Mouse (Mus musculus) neural tube, embryonic 11.5 days (tissue): ENCODE data around the gene Pqlc3. TPM values are rescaled to one million over a fixed set of nuclear protein-coding genes. Genes with fewer than 3 reads are reported as not detected.
"Not testable (repeated sequence)": the region's sequence is repeated elsewhere in the genome, so short reads cannot be mapped to it uniquely, and the experiment has no call there.

Experiments
- ATAC-seq: fragments of 200-750 bp; cut with Nextera tagmentation; 2 replicates; pipeline ENCODE4 v1.8.0; 2017; ENCODE audit warnings: moderate number of reproducible peaks, mild to moderate bottlenecking, moderate TSS enrichment, moderate library complexity; ENCODE audit not compliant: insufficient read depth, low FRiP score, low TSS enrichment
- DNase-seq: peaks from one replicate; pipeline ENCODE4 v3.0.0-alpha.2; 2015; ENCODE audit warnings: low spot score
- H3K27ac ChIP-seq: fragments of 300-500 bp; sonication (generic); 2 replicates; pipeline ENCODE4 v1.5.1; 2014; ENCODE audit warnings: low read depth, mild to moderate bottlenecking, low read length
- H3K27me3 ChIP-seq: fragments of 300-500 bp; sonication (generic); 2 replicates; pipeline ENCODE4 v1.6.1; 2014; ENCODE audit warnings: mild to moderate bottlenecking, low read length, mixed read lengths; ENCODE audit not compliant: control insufficient read depth, insufficient read depth
- H3K36me3 ChIP-seq: fragments of 300-500 bp; sonication (generic); 2 replicates; pipeline ENCODE4 v1.6.1; 2014; ENCODE audit warnings: mild to moderate bottlenecking, low read length, moderate library complexity, mixed read lengths; ENCODE audit not compliant: control insufficient read depth, insufficient read depth
- H3K4me1 ChIP-seq: fragments of 300-500 bp; sonication (generic); 2 replicates; pipeline ENCODE4 v1.6.1; 2014; ENCODE audit warnings: low read length, mixed read lengths; ENCODE audit not compliant: control insufficient read depth, insufficient read depth
- H3K4me2 ChIP-seq: fragments of 300-500 bp; sonication (generic); 2 replicates; pipeline ENCODE4 v1.6.1; 2014; ENCODE audit warnings: low read depth, mild to moderate bottlenecking, moderate library complexity
- H3K4me3 ChIP-seq: fragments of 300-500 bp; sonication (generic); 2 replicates; pipeline ENCODE4 v1.5.1; 2014; ENCODE audit warnings: low read depth, low read length
- H3K9ac ChIP-seq: fragments of 300-500 bp; sonication (generic); 2 replicates; pipeline ENCODE4 v1.6.1; 2014; ENCODE audit warnings: mild to moderate bottlenecking, low read length
- H3K9me3 ChIP-seq: fragments of 300-500 bp; sonication (generic); 2 replicates; pipeline ENCODE4 v1.6.1; 2016; ENCODE audit warnings: low read length; ENCODE audit not compliant: control insufficient read depth
- WGBS: fragments of 180-500 bp; shearing (Covaris S2); extraction: QIAGEN DNeasy Blood & Tissue Kit; methylation state at CpG from one replicate; pipeline ENCODE4 v1.1.7; 2014; 5-methylcytosine and 5-hydroxymethylcytosine counted together
- polyA plus RNA-seq: library from polyadenylated mRNA; unstranded; fragments of >200 nt; fragmentation: Nextera tagmentation; extraction: Ambion mirVana; gene quantifications from 2 replicates; pipeline ENCODE4 v1.2.1, GENCODE M21; 2014

Gene Pqlc3
- polyA plus RNA-seq, 1 experiment from 2014 or later = 3.2 TPM

DNA sequence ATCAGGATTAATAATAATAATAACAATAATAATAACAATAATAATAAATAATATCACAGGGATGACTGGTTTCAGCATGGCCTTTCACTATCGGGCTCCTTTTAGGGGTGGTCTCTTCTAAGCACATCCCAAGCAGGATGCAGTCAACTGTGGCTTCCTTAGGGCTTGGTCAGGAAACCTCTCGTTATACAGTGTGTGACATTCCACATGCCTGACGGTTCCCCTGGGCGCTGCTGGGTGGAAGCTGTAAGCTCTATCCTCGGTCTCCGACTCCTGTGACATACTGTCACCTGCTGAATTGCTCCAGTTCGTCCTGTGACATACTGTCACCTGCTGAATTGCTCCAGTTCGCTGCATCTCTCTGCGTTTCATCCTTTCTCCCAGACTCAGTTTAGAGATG is 36.3 kb upstream of the Pqlc3 start:
- H3K9ac ChIP-seq = no peak overlapping the region
- no peaks in the 10 kb centered on the region for H3K4me1 ChIP-seq
- no peaks in the 10 kb centered on the region for H3K27me3 ChIP-seq
- H3K36me3 ChIP-seq = no peaks in the 10 kb centered on the region
- WGBS = 69% methylated on average over 9 of the region's 9 CpGs
- no peak for DNase-seq
- no peaks in the 10 kb centered on the region for H3K9me3 ChIP-seq
- no peak overlapping the region for H3K27ac ChIP-seq
- H3K4me3 ChIP-seq = no peak overlapping the region
- no peak overlapping the region for H3K4me2 ChIP-seq
- ATAC-seq = no peak

- H3K27me3 ChIP-seq = no peaks in the 10 kb centered on the region
- H3K4me3 ChIP-seq = no peak overlapping the region
- no peaks in the 10 kb centered on the region for H3K36me3 ChIP-seq
- DNase-seq (no peak), ATAC-seq (no peak)
- no peak overlapping the region for H3K4me2 ChIP-seq
- no peaks in the 10 kb centered on the region for H3K4me1 ChIP-seq
- no peak overlapping the region for H3K9ac ChIP-seq
- WGBS = 62% methylated on average over 2 of the region's 2 CpGs
- no peak overlapping the region for H3K27ac ChIP-seq
- no peaks in the 10 kb centered on the region for H3K9me3 ChIP-seq
These were observed 34.9 kb upstream of the Pqlc3 start for GRCm38 (mm10) chr12:17035128-17035527.

- 64% methylated on average over 5 of the region's 5 CpGs for WGBS
- ATAC-seq (no peak), DNase-seq (no peak)
- no peak overlapping the region for H3K4me3 ChIP-seq
- no peaks in the 10 kb centered on the region for H3K9me3 ChIP-seq
- no peaks in the 10 kb centered on the region for H3K36me3 ChIP-seq
- H3K27me3 ChIP-seq = no peaks in the 10 kb centered on the region
- no peak overlapping the region for H3K9ac ChIP-seq
- H3K4me1 ChIP-seq = no peaks in the 10 kb centered on the region
- H3K27ac ChIP-seq = no peak overlapping the region
- H3K4me2 ChIP-seq = no peak overlapping the region
These were observed 34.5 kb upstream of the Pqlc3 start for GRCm38 (mm10) chr12:17034671-17035070.

GRCm38 (mm10) chr12:17033464-17033841 is 33.2 kb upstream of the Pqlc3 start:
- no peak overlapping the region for H3K27ac ChIP-seq
- H3K36me3 ChIP-seq = no peaks in the 10 kb centered on the region
- no peaks in the 10 kb centered on the region for H3K9me3 ChIP-seq
- 84% methylated on average over 9 of the region's 9 CpGs for WGBS
- ATAC-seq = no peak
- H3K4me1 ChIP-seq = no peaks in the 10 kb centered on the region
- no peak overlapping the region for H3K9ac ChIP-seq
- H3K27me3 ChIP-seq = no peaks in the 10 kb centered on the region
- no peak overlapping the region for H3K4me3 ChIP-seq
- H3K4me2 ChIP-seq = no peak overlapping the region
- DNase-seq = no peak

GRCm38 (mm10) chr12:17032694-17033463 is 32.7 kb upstream of the Pqlc3 start:
- Histone ChIP-seq H3K9me3 (0 out of 2 replicates have a peak, but pooled peaks cover 2% of the 10 kb centered on the region), H3K36me3 (no peaks in the 10 kb centered on the region), H3K4me1 (no peaks in the 10 kb centered on the region), H3K27ac (no peak overlapping the region), H3K4me3 (no peak overlapping the region), H3K27me3 (no peaks in the 10 kb centered on the region), H3K9ac (no peak overlapping the region), H3K4me2 (no peak overlapping the region)
- DNase-seq (peak; percentile 77), ATAC-seq (peak; percentile 71)
- WGBS = 43% methylated on average over 13 of the region's 13 CpGs

DNA sequence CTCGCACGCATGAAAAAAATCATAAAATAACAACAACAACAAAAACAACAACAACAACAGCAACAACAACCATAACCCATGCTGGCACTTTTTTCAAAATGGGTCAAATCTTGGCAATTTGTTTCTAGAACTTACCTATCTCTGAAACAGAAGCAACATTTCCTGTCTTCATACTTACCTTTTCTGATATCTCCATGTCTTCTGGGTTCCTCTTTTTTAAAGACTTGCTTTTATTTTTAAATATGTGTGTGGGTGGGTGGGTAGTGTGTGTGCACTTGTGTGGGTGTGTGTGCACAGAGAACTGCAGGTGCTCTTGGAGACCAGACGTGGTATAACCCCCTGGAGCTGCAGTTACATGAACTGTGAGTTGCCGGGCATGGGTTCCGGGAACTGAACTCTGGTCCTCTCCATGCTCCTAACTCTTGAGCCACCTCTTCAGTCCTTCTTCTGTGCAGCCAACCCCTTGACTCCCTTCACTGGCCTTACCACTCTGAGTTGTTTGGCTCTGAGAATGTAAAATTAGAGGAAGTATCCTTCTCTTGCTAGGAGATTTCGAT is 24.4 kb upstream of the Pqlc3 start:
- no peak overlapping the region for H3K27ac ChIP-seq
- no peak overlapping the region for H3K9ac ChIP-seq
- H3K4me3 ChIP-seq = no peak overlapping the region
- no peaks in the 10 kb centered on the region for H3K4me1 ChIP-seq
- H3K36me3 ChIP-seq = no peaks in the 10 kb centered on the region
- H3K4me2 ChIP-seq = no peak overlapping the region
- no peaks in the 10 kb centered on the region for H3K27me3 ChIP-seq
- 0 out of 2 replicates have a peak, but pooled peaks cover 2% of the 10 kb centered on the region for H3K9me3 ChIP-seq
- 92% methylated on average over 6 of the region's 6 CpGs for WGBS
- ATAC-seq (no peak), DNase-seq (no peak)

DNA sequence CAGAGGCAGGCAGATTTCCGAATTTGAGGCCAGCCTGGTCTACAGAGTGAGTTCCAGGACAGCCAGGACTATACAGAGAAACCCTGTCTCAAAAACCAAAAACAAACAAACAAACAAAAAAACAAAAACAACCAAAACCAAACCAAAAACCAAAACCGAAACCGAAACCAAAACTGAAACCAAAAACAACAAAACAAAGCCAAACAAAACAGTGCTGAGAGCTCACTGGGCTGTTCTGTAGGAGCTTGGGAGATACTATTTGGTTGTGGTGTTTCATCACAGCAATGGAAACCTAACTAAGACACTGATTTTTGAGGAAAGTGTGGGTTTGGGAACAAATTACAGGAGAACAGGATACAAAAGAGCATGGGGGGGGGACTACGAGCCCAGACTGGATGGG is 21.9 kb upstream of the Pqlc3 start:
- Histone ChIP-seq H3K36me3 (no peaks in the 10 kb centered on the region), H3K4me3 (no peak overlapping the region), H3K27me3 (no peaks in the 10 kb centered on the region), H3K4me2 (no peak overlapping the region), H3K9ac (no peak overlapping the region), H3K9me3 (no peaks in the 10 kb centered on the region), H3K4me1 (no peaks in the 10 kb centered on the region), H3K27ac (no peak overlapping the region)
- WGBS = 85% methylated on average over 4 of the region's 4 CpGs
- ATAC-seq (no peak), DNase-seq (no peak)

DNA sequence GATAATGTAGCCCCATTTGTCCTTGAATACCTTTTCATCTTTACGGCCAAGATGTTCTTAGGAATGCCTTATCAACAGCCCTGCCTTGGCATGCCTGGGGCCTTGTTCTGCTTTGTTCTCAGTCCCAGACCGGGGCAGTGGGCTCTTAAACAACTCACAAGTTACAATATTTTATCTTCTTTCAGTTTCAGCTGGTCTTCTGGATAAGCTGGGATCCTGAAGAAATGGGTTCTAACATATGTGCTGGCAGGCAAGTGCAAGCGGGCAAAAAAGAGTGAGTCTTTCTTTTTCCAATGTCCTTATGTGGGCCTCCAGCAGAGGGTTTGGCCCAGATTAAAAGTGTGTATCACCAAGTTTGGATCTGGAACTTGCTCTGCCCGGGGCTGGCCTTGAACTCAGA is 20.9 kb upstream of the Pqlc3 start:
- not testable (repeated sequence) for H3K4me2 ChIP-seq, DNase-seq, H3K4me3 ChIP-seq, H3K36me3 ChIP-seq, H3K4me1 ChIP-seq, H3K9me3 ChIP-seq, ATAC-seq, H3K27ac ChIP-seq, H3K27me3 ChIP-seq, H3K9ac ChIP-seq
- 81% methylated on average over 4 of the region's 4 CpGs for WGBS

DNA sequence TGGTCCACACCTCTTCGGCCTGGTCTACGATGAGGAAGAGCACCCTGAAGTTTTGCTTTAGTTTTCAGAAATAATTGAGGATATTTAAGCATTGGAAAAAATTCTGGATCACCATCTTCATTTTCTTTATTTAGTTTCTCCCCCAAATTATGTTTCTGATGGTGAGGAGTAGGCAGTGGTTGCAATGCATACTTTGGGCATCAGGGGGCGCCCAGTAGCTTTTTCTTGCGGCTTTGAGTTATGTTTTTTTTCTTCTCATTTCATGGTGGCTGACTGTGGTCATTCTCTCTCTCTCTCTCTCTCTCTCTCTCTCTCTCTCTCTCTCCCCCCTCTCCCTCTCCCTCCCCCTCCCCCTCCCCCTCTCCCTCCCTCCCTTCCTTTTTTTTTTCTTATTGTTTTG is 18.3 kb upstream of the Pqlc3 start:
- ATAC-seq (no peak), DNase-seq (peak; percentile 61)
- Histone ChIP-seq H3K4me3 (no peak overlapping the region), H3K27me3 (no peaks in the 10 kb centered on the region), H3K27ac (no peak overlapping the region), H3K9me3 (no peaks in the 10 kb centered on the region), H3K4me1 (no peaks in the 10 kb centered on the region), H3K9ac (no peak overlapping the region), H3K4me2 (no peak overlapping the region), H3K36me3 (no peaks in the 10 kb centered on the region)
- WGBS = 26% methylated on average over 4 of the region's 4 CpGs
